Mouse (Mus musculus): ENCODE results near the gene Krtap17-1. TPM values are rescaled to one million over a fixed set of nuclear protein-coding genes. Genes with fewer than 3 reads are reported as not detected.

Krtap17-1 gene
- polyA plus RNA-seq (2012; rRNA removed) = 0.31 and 0.43 TPM in 2 replicates

GRCm38 (mm10) chr11:99993620-99994383 lies at the start of gene Krtap17-1:
Gene Krtap17-1, minus strand, starts transcription at chr11:99993994.
- H3K27me3 ChIP-seq (ENCODE audit: control insufficient read depth, insufficient read depth, low read length) = no peaks in the 10 kb centered on the region; the same call in 1 of the 2 replicates
- no peak within 1 kb of the TSS for H3K4me3 ChIP-seq (ENCODE audit: control insufficient read depth, insufficient read depth, low read length)
- no peak within 1 kb of the TSS for H3K27ac ChIP-seq (ENCODE audit: control insufficient read depth, insufficient read depth, low read length)
- no peaks in the 10 kb centered on the region for H3K4me1 ChIP-seq (replicated peaks; ENCODE audit: control insufficient read depth, insufficient read depth, low read length)
- DNase-seq = no peak
- no peaks in the 10 kb centered on the region for H3K36me3 ChIP-seq (ENCODE audit: control insufficient read depth, insufficient read depth, low read length)
- WGBS = 35% methylated on average over 26 of the region's 26 CpGs
- TF ChIP-seq POLR2A (IDR thresholded peaks at IDR 0.05; ENCODE audit: control insufficient read depth, extremely low read depth, insufficient read depth, low read length, poor library complexity) = no peak
- TF ChIP-seq CTCF (IDR thresholded peaks at IDR 0.05; ENCODE audit: borderline replicate concordance, control insufficient read depth, extremely low read depth, insufficient read depth, low read length, poor library complexity) = no peak

- no peaks in the 10 kb centered on the region for H3K36me3 ChIP-seq (ENCODE audit: control insufficient read depth, insufficient read depth, low read length)
- H3K4me1 ChIP-seq (replicated peaks; ENCODE audit: control insufficient read depth, insufficient read depth, low read length) = no peaks in the 10 kb centered on the region
- no peak within 1 kb of the TSS for H3K4me3 ChIP-seq (ENCODE audit: control insufficient read depth, insufficient read depth, low read length)
- TF ChIP-seq POLR2A (IDR thresholded peaks at IDR 0.05; ENCODE audit: control insufficient read depth, extremely low read depth, insufficient read depth, low read length, poor library complexity) (no peak), CTCF (IDR thresholded peaks at IDR 0.05; ENCODE audit: borderline replicate concordance, control insufficient read depth, extremely low read depth, insufficient read depth, low read length, poor library complexity) (no peak)
- DNase-seq = no peak
- H3K27me3 ChIP-seq (ENCODE audit: control insufficient read depth, insufficient read depth, low read length) = no peaks in the 10 kb centered on the region
- 92% methylated on average over 6 of the region's 6 CpGs for WGBS
- no peak within 1 kb of the TSS for H3K27ac ChIP-seq (ENCODE audit: control insufficient read depth, insufficient read depth, low read length)
These were observed 47.7 kb upstream of the Krtap17-1 start, which contains the start of gene Krt34 for GRCm38 (mm10) chr11:100041454-100041853. Gene Krt34, minus strand, starts transcription at chr11:100041554.

GRCm38 (mm10) chr11:100029768-100030167 lies 36.0 kb upstream of the Krtap17-1 start, which contains the start of gene Krt33b:
Gene Krt33b, minus strand, starts transcription at chr11:100029868.
- Histone ChIP-seq H3K27me3 (ENCODE audit: control insufficient read depth, insufficient read depth, low read length) (no peaks in the 10 kb centered on the region), H3K36me3 (ENCODE audit: control insufficient read depth, insufficient read depth, low read length) (no peaks in the 10 kb centered on the region), H3K27ac (ENCODE audit: control insufficient read depth, insufficient read depth, low read length) (no peak within 1 kb of the TSS), H3K4me3 (ENCODE audit: control insufficient read depth, insufficient read depth, low read length) (no peak within 1 kb of the TSS), H3K4me1 (replicated peaks; ENCODE audit: control insufficient read depth, insufficient read depth, low read length) (no peaks in the 10 kb centered on the region)
- DNase-seq = no peak
- WGBS = 88% methylated on average over 6 of the region's 6 CpGs
- no peak for TF ChIP-seq POLR2A (IDR thresholded peaks at IDR 0.05; ENCODE audit: control insufficient read depth, extremely low read depth, insufficient read depth, low read length, poor library complexity)
- no peak for TF ChIP-seq CTCF (IDR thresholded peaks at IDR 0.05; ENCODE audit: borderline replicate concordance, control insufficient read depth, extremely low read depth, insufficient read depth, low read length, poor library complexity)

GRCm38 (mm10) chr11:100021438-100021837 lies 27.6 kb upstream of the Krtap17-1 start:
- WGBS = 90% methylated on average over 5 of the region's 5 CpGs

GRCm38 (mm10) chr11:100019466-100019865 lies 25.7 kb upstream of the Krtap17-1 start:
- Histone ChIP-seq H3K27ac (ENCODE audit: control insufficient read depth, insufficient read depth, low read length) (no peak overlapping the region), H3K4me1 (replicated peaks; ENCODE audit: control insufficient read depth, insufficient read depth, low read length) (no peaks in the 10 kb centered on the region), H3K36me3 (ENCODE audit: control insufficient read depth, insufficient read depth, low read length) (no peaks in the 10 kb centered on the region), H3K4me3 (ENCODE audit: control insufficient read depth, insufficient read depth, low read length) (no peak overlapping the region), H3K27me3 (ENCODE audit: control insufficient read depth, insufficient read depth, low read length) (no peaks in the 10 kb centered on the region)
- 72% methylated on average over 1 of the region's 1 CpGs for WGBS
- DNase-seq = no peak
- TF ChIP-seq POLR2A (IDR thresholded peaks at IDR 0.05; ENCODE audit: control insufficient read depth, extremely low read depth, insufficient read depth, low read length, poor library complexity) = no peak
- TF ChIP-seq CTCF (IDR thresholded peaks at IDR 0.05; ENCODE audit: borderline replicate concordance, control insufficient read depth, extremely low read depth, insufficient read depth, low read length, poor library complexity) = no peak

More at GRCm38 (mm10) chr11:100021438-100021837, 27.6 kb upstream of the Krtap17-1 start:
- no peaks in the 10 kb centered on the region for H3K27me3 ChIP-seq (ENCODE audit: control insufficient read depth, insufficient read depth, low read length)
- H3K4me3 ChIP-seq (ENCODE audit: control insufficient read depth, insufficient read depth, low read length) = no peak overlapping the region
- no peaks in the 10 kb centered on the region for H3K36me3 ChIP-seq (ENCODE audit: control insufficient read depth, insufficient read depth, low read length)
- H3K4me1 ChIP-seq (replicated peaks; ENCODE audit: control insufficient read depth, insufficient read depth, low read length) = no peaks in the 10 kb centered on the region
- no peak for DNase-seq
- TF ChIP-seq POLR2A (IDR thresholded peaks at IDR 0.05; ENCODE audit: control insufficient read depth, extremely low read depth, insufficient read depth, low read length, poor library complexity) (no peak), CTCF (IDR thresholded peaks at IDR 0.05; ENCODE audit: borderline replicate concordance, control insufficient read depth, extremely low read depth, insufficient read depth, low read length, poor library complexity) (no peak)
- H3K27ac ChIP-seq (ENCODE audit: control insufficient read depth, insufficient read depth, low read length) = no peak overlapping the region

- Histone ChIP-seq H3K27me3 (ENCODE audit: control insufficient read depth, insufficient read depth, low read length) (no peaks in the 10 kb centered on the region), H3K36me3 (ENCODE audit: control insufficient read depth, insufficient read depth, low read length) (no peaks in the 10 kb centered on the region), H3K27ac (ENCODE audit: control insufficient read depth, insufficient read depth, low read length) (no peak within 1 kb of the TSS), H3K4me1 (replicated peaks; ENCODE audit: control insufficient read depth, insufficient read depth, low read length) (no peaks in the 10 kb centered on the region), H3K4me3 (ENCODE audit: control insufficient read depth, insufficient read depth, low read length) (no peak within 1 kb of the TSS)
- WGBS = 86% methylated on average over 4 of the region's 4 CpGs
- no peak for DNase-seq
- TF ChIP-seq POLR2A (IDR thresholded peaks at IDR 0.05; ENCODE audit: control insufficient read depth, extremely low read depth, insufficient read depth, low read length, poor library complexity) = no peak
- no peak for TF ChIP-seq CTCF (IDR thresholded peaks at IDR 0.05; ENCODE audit: borderline replicate concordance, control insufficient read depth, extremely low read depth, insufficient read depth, low read length, poor library complexity)
These were observed 22.3 kb upstream of the Krtap17-1 start, which contains the start of gene Krt33a for GRCm38 (mm10) chr11:100016112-100016511. Gene Krt33a, minus strand, starts transcription at chr11:100016212.
